Comparison of ENCODE assay signal across 9 mouse cellular contexts in the genomic region with DNA sequence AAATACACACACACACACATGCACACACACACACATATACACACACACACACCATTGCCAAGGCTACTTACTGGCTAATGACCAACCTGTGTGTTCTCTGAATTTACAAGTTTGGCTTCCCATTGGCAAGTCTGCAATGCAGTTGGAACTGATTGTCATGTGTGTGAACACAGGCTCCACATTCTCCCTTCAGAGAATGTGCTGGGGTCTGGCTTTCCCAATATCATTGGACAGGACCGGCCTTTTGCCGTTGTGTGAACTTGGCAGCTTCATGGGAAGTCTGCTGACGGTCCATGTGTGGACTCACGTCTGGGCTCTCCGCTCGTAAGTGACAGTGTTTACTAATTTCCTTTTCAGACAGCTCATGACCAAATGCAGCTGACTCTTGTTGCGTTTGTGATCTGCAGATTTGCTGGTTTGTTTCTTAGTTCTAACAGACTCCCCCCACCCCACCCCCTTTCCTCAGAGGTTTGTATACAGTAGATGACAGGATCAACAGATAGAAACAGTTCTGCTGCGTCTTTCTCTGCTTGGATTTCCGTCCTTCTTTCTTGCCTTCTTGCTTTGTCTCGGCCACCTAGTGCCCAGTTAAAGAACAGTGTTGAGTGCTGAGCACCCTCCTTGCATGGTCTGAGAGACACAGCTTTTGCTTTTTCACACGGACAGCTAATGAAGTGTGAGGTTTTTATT.
DNase-seq lines count a peak whose midpoint lies in the region; ATAC-seq and TF ChIP-seq lines count a peak whose summit lies in the region.
"Had no signal": no experiment of that assay in that cellular context is flagged by ENCODE, and none has a peak within 500 bp of the region (broad histone marks: within the 10 kb centered on the region; RNA-seq: fewer than 3 reads in every experiment).

No protein-coding gene starts in this region.

- H3K36me3 ChIP-seq in forebrain, embryonic 10.5 days (replicated peaks) = no peaks in the 10 kb centered on the region
- H3K36me3 ChIP-seq in forebrain, embryonic 15.5 days = no peaks in the 10 kb centered on the region
- H3K36me3 ChIP-seq in heart, embryonic 15.5 days = no peaks in the 10 kb centered on the region
- H3K36me3 ChIP-seq: midbrain, embryonic 15.5 days had no signal

- DNase-seq in forebrain, embryonic 10.5 days (ENCODE audit: extremely low spot score, low spot score) = no peak
- no peak for DNase-seq in layer of hippocampus, adult 2 months (ENCODE audit: low spot score in 2 of 2)
- no peak for DNase-seq in layer of hippocampus, adult 8-10 months (ENCODE audit: low spot score in 2 of 2)
- peak; percentile 71 for DNase-seq in lung, postnatal 10 days
- no peak for DNase-seq in c-Kit-positive CD71-positive TER-119-positive erythroid progenitor cells, embryonic 14.5 days (ENCODE audit: low spot score)

- H3K4me3 ChIP-seq in forebrain, embryonic 10.5 days = no peak overlapping the region
- H3K4me3 ChIP-seq in forebrain, embryonic 15.5 days = no peak overlapping the region
- H3K4me3 ChIP-seq in layer of hippocampus, adult 2 months = no peak overlapping the region
- H3K4me3 ChIP-seq in heart, embryonic 15.5 days = no peak overlapping the region
- H3K4me3 ChIP-seq: midbrain, embryonic 15.5 days had no signal

- WGBS in forebrain, embryonic 10.5 days = 77% methylated on average over 11 of the region's 11 CpGs
- WGBS in forebrain, embryonic 15.5 days = 46% methylated on average over 11 of the region's 11 CpGs
- 47% methylated on average over 11 of the region's 11 CpGs for WGBS in heart, embryonic 15.5 days

- peaks cover 29% of the 10 kb centered on the region for H3K4me1 ChIP-seq in forebrain, embryonic 10.5 days
- H3K4me1 ChIP-seq in forebrain, embryonic 15.5 days = peaks cover 13% of the 10 kb centered on the region
- peaks cover 15% of the 10 kb centered on the region for H3K4me1 ChIP-seq in heart, embryonic 15.5 days (replicated peaks)

- no peak for ATAC-seq in forebrain, embryonic 15.5 days (replicated peaks)
- no peak for ATAC-seq in heart, embryonic 15.5 days (replicated peaks; ENCODE audit: insufficient number of reproducible peaks, insufficient read depth, low FRiP score, low read depth)
- no peak for ATAC-seq in inflammation-experienced regulatory T-cells, adult 6 months
- ATAC-seq: midbrain, embryonic 15.5 days had no signal

- H3K9ac ChIP-seq in forebrain, embryonic 15.5 days (replicated peaks) = no peak overlapping the region
- no peak overlapping the region for H3K9ac ChIP-seq in heart, embryonic 15.5 days
- H3K9ac ChIP-seq: midbrain, embryonic 15.5 days had no signal

- H3K27ac ChIP-seq in forebrain, embryonic 10.5 days = peak overlapping the region; percentile 31; the same call in 1 of the 2 replicates
- H3K27ac ChIP-seq in forebrain, embryonic 15.5 days (replicated peaks) = no peak overlapping the region
- H3K27ac ChIP-seq in layer of hippocampus, adult 2 months = no peak overlapping the region
- H3K27ac ChIP-seq in heart, embryonic 15.5 days = peak overlapping the region; percentile 52
- H3K27ac ChIP-seq: midbrain, embryonic 15.5 days had no signal

- TF ChIP-seq CTCF in layer of hippocampus, adult 2 months (conservative IDR thresholded peaks at IDR 0.05) = peak; percentile 59

- peaks cover 17% of the 10 kb centered on the region for H3K27me3 ChIP-seq in forebrain, embryonic 10.5 days (ENCODE audit: poor library complexity, severe bottlenecking)
- peaks cover 4% of the 10 kb centered on the region; the same call in 1 of the 2 replicates for H3K27me3 ChIP-seq in forebrain, embryonic 15.5 days
- H3K27me3 ChIP-seq in heart, embryonic 15.5 days = no peaks in the 10 kb centered on the region

- H3K9me3 ChIP-seq in forebrain, embryonic 10.5 days = no peaks in the 10 kb centered on the region
- H3K9me3 ChIP-seq in forebrain, embryonic 15.5 days = no peaks in the 10 kb centered on the region
- no peaks in the 10 kb centered on the region for H3K9me3 ChIP-seq in heart, embryonic 15.5 days (replicated peaks)
- H3K9me3 ChIP-seq: midbrain, embryonic 15.5 days had no signal

- no peak overlapping the region for H3K4me2 ChIP-seq in forebrain, embryonic 15.5 days (replicated peaks)
- H3K4me2 ChIP-seq in heart, embryonic 15.5 days = no peak overlapping the region; the same call in 1 of the 2 replicates
- H3K4me2 ChIP-seq: midbrain, embryonic 15.5 days had no signal

Comparison
In these comparisons a context has a peak if more than half of its experiments do, and no peak if none do; other contexts are left out.
1. H3K27ac ChIP-seq: peak in forebrain, embryonic 10.5 days (single experiment) and heart, embryonic 15.5 days (single experiment); none in forebrain, embryonic 15.5 days (single experiment) and layer of hippocampus, adult 2 months (single experiment).